9 mouse cellular contexts compared by ENCODE assay signal in genomic region chr7:75611261-75611950, GRCm38 (mm10).
A peak's percentile ranks its signal among the peaks of the same experiment; 100 is the strongest.
DNase-seq lines count a peak whose midpoint lies in the region; ATAC-seq and TF ChIP-seq lines count a peak whose summit lies in the region.
"Had no signal": no experiment of that assay in that cellular context is flagged by ENCODE, and none has a peak within 500 bp of the region (broad histone marks: within the 10 kb centered on the region; RNA-seq: fewer than 3 reads in every experiment).

No protein-coding gene starts in this region.

- peak overlapping the region; percentile 44; the same call in 1 of the 2 replicates for H3K4me2 ChIP-seq in lung, postnatal 0 days (replicated peaks; ENCODE audit: low read depth, low read length)
- H3K4me2 ChIP-seq in intestine, embryonic 15.5 days (replicated peaks): no peak overlapping the region; the same call in 1 of the 2 replicates

- H3K27ac ChIP-seq in heart, embryonic 10.5 days: peak overlapping the region; percentile 84
- H3K27ac ChIP-seq in lung, postnatal 0 days (ENCODE audit: low read length): peak overlapping the region; percentile 76
- peak overlapping the region; percentile 11; the same call in 1 of the 2 replicates for H3K27ac ChIP-seq in intestine, embryonic 15.5 days

- ATAC-seq in lung, postnatal 0 days: peak; percentile 12
- no peak for ATAC-seq in intestine, embryonic 15.5 days

- TF ChIP-seq EP300 in lung, postnatal 0 days (IDR thresholded peaks at IDR 0.05): no peak

- H3K4me1 ChIP-seq in heart, embryonic 10.5 days: peaks cover 55% of the 10 kb centered on the region
- peaks cover 4% of the 10 kb centered on the region; the same call in 1 of the 2 replicates for H3K4me1 ChIP-seq in lung, postnatal 0 days (ENCODE audit: insufficient read depth, low read depth, low read length)
- H3K4me1 ChIP-seq in intestine, embryonic 15.5 days (replicated peaks): peaks cover 29% of the 10 kb centered on the region

- no peaks in the 10 kb centered on the region for H3K27me3 ChIP-seq in heart, embryonic 10.5 days (ENCODE audit: insufficient read depth, poor library complexity, severe bottlenecking)
- H3K27me3 ChIP-seq in lung, postnatal 0 days (replicated peaks; ENCODE audit: insufficient read depth, low read length): no peaks in the 10 kb centered on the region
- H3K27me3 ChIP-seq in intestine, embryonic 15.5 days (replicated peaks): no peaks in the 10 kb centered on the region
- no peaks in the 10 kb centered on the region for H3K27me3 ChIP-seq in splenic B cell, adult 2 months (ENCODE audit: control insufficient read depth, insufficient read depth, low read length, poor library complexity, severe bottlenecking)

- H3K9ac ChIP-seq in lung, postnatal 0 days (replicated peaks; ENCODE audit: low read depth): no peak overlapping the region
- H3K9ac ChIP-seq in intestine, embryonic 15.5 days: no peak overlapping the region

- WGBS in heart, embryonic 10.5 days: 70% methylated on average over 15 of the region's 15 CpGs
- WGBS in lung, postnatal 0 days: 66% methylated on average over 15 of the region's 15 CpGs
- 74% methylated on average over 15 of the region's 15 CpGs for WGBS in intestine, embryonic 15.5 days

- no peak overlapping the region for H3K4me3 ChIP-seq in heart, embryonic 10.5 days
- H3K4me3 ChIP-seq in lung, postnatal 0 days (ENCODE audit: low read depth, low read length): no peak overlapping the region
- no peak overlapping the region for H3K4me3 ChIP-seq in intestine, embryonic 15.5 days (replicated peaks)

- TF ChIP-seq CTCF in lung, postnatal 0 days (IDR thresholded peaks at IDR 0.05): no peak

- H3K36me3 ChIP-seq in heart, embryonic 10.5 days: peaks cover 45% of the 10 kb centered on the region
- H3K36me3 ChIP-seq in lung, postnatal 0 days (ENCODE audit: insufficient read depth, low read length): peaks cover 1% of the 10 kb centered on the region
- H3K36me3 ChIP-seq in intestine, embryonic 15.5 days: peaks cover 10% of the 10 kb centered on the region; the same call in 1 of the 2 replicates
- peaks cover 14% of the 10 kb centered on the region for H3K36me3 ChIP-seq in splenic B cell, adult 2 months (ENCODE audit: control insufficient read depth, insufficient read depth, low read length, poor library complexity, severe bottlenecking)

- intact Hi-C loops in heart, postnatal 36 days (cut with DNase I): loop anchor here (1.0 kb wide), 1 partner anchor 36 kb away; no protein-coding TSS in a partner anchor

- DNase-seq in heart, embryonic 10.5 days (ENCODE audit: low spot score): no peak
- DNase-seq in heart, postnatal 36 days: no peak
- DNase-seq in lung, postnatal 0 days (ENCODE audit: low spot score): no peak
- no peak for DNase-seq in lung, postnatal 25 days (ENCODE audit: low spot score)
- peak; percentile 34 for DNase-seq in splenic B cell, adult 2 months (ENCODE audit: low read depth, low spot score)
- no peak for DNase-seq in urinary bladder, adult 18-20 months (ENCODE audit: low spot score in 2 of 2)
- no peak for DNase-seq in cerebellum, adult 18-20 months
- DNase-seq: cerebellum, adult 9-10 months had no signal

- no peaks in the 10 kb centered on the region for H3K9me3 ChIP-seq in heart, embryonic 10.5 days
- H3K9me3 ChIP-seq in lung, postnatal 0 days (ENCODE audit: low read length): no peaks in the 10 kb centered on the region
- H3K9me3 ChIP-seq in intestine, embryonic 15.5 days: no peaks in the 10 kb centered on the region

Comparison
In these comparisons a context has a peak if more than half of its experiments do, and no peak if none do; other contexts are left out.
1. H3K27ac ChIP-seq: peak in every context shown above with its lines; median percentile 84 in heart, embryonic 10.5 days; 76 in lung, postnatal 0 days; 11 in intestine, embryonic 15.5 days.